Mouse (Mus musculus) splenic B cell, adult 2 months (primary cell): Measurements from ENCODE around the gene C1d.
"Not testable (repeated sequence)": the region's sequence is repeated elsewhere in the genome, so short reads cannot be mapped to it uniquely, and the experiment has no call there.

Source experiments
- DNase-seq: peaks from one replicate; pipeline ENCODE4 v3.0.0-alpha.2; 2011; ENCODE audit warnings: low read depth, low spot score
- H3K27me3 ChIP-seq: 2 replicates; pipeline ENCODE4 v1.6.1; 2012; ENCODE audit warnings: mild to moderate bottlenecking, low read length, moderate library complexity, mixed read lengths; ENCODE audit not compliant: control insufficient read depth, poor library complexity, insufficient read depth, severe bottlenecking
- H3K36me3 ChIP-seq: 2 replicates; pipeline ENCODE4 v1.6.1; 2012; ENCODE audit warnings: mild to moderate bottlenecking, low read length, moderate library complexity, mixed read lengths; ENCODE audit not compliant: control insufficient read depth, poor library complexity, insufficient read depth, severe bottlenecking

Gene C1d

GRCm38 (mm10) chr11:17257443-17257842 lies at the start of gene C1d:
TSS of gene C1d (plus strand) at chr11:17257579.
- peak; percentile 97 for DNase-seq
- H3K27me3 ChIP-seq, result no peaks in the 10 kb centered on the region
- no peaks in the 10 kb centered on the region for H3K36me3 ChIP-seq

- H3K27me3 ChIP-seq, result no peaks in the 10 kb centered on the region
- no peaks in the 10 kb centered on the region; the same call in 1 of the 2 replicates for H3K36me3 ChIP-seq
- peak; percentile 97 for DNase-seq
Measured at GRCm38 (mm10) chr11:17211258-17212140, 45.9 kb upstream of the C1d start, which contains the start of gene Pno1. TSS of gene Pno1 (minus strand) at chr11:17211568.

- Histone ChIP-seq H3K27me3 (no peaks in the 10 kb centered on the region), H3K36me3 (no peaks in the 10 kb centered on the region; the same call in 1 of the 2 replicates)
- no peak for DNase-seq
Measured at GRCm38 (mm10) chr11:17212141-17212495, 45.3 kb upstream of the C1d start.

- Histone ChIP-seq H3K36me3 (no peaks in the 10 kb centered on the region; the same call in 1 of the 2 replicates), H3K27me3 (no peaks in the 10 kb centered on the region)
- DNase-seq, result no peak
Measured at GRCm38 (mm10) chr11:17212903-17213509, 44.4 kb upstream of the C1d start.

- no peaks in the 10 kb centered on the region; the same call in 1 of the 2 replicates for H3K36me3 ChIP-seq
- H3K27me3 ChIP-seq, result no peaks in the 10 kb centered on the region
Measured at GRCm38 (mm10) chr11:17215475-17215874, 41.9 kb upstream of the C1d start.

GRCm38 (mm10) chr11:17221126-17221525 lies 36.3 kb upstream of the C1d start:
- H3K27me3 ChIP-seq, result no peaks in the 10 kb centered on the region
- DNase-seq, result no peak
- H3K36me3 ChIP-seq, result peaks cover 8% of the 10 kb centered on the region; the same call in 1 of the 2 replicates

More at GRCm38 (mm10) chr11:17215475-17215874, 41.9 kb upstream of the C1d start:
- DNase-seq, result no peak

- Histone ChIP-seq H3K36me3 (peaks cover 4% of the 10 kb centered on the region; the same call in 1 of the 2 replicates), H3K27me3 (no peaks in the 10 kb centered on the region)
- DNase-seq, result no peak
Measured at GRCm38 (mm10) chr11:17232792-17233191, 24.6 kb upstream of the C1d start.

- H3K36me3 ChIP-seq, result no peaks in the 10 kb centered on the region
- H3K27me3 ChIP-seq, result no peaks in the 10 kb centered on the region
- no peak for DNase-seq
Measured at GRCm38 (mm10) chr11:17236449-17237037, 20.8 kb upstream of the C1d start.

GRCm38 (mm10) chr11:17238598-17238997 lies 18.8 kb upstream of the C1d start:
- H3K27me3 ChIP-seq, H3K36me3 ChIP-seq, DNase-seq: not testable (repeated sequence)

GRCm38 (mm10) chr11:17248715-17249114 lies 8.7 kb upstream of the C1d start:
- H3K27me3 ChIP-seq, result no peaks in the 10 kb centered on the region; the same call in 1 of the 2 replicates
- H3K36me3 ChIP-seq, result 0 out of 2 replicates have a peak, but pooled peaks cover 2% of the 10 kb centered on the region
- DNase-seq, result no peak

GRCm38 (mm10) chr11:17256813-17257365 lies 490 bp upstream of the C1d start:
- H3K27me3 ChIP-seq, result no peaks in the 10 kb centered on the region
- no peak for DNase-seq
- no peaks in the 10 kb centered on the region for H3K36me3 ChIP-seq

- Histone ChIP-seq H3K27me3 (no peaks in the 10 kb centered on the region), H3K36me3 (no peaks in the 10 kb centered on the region)
- DNase-seq, result peak; percentile 68
Measured at GRCm38 (mm10) chr11:17257861-17258260, 482 bp downstream of the C1d start.

GRCm38 (mm10) chr11:17267176-17267575 lies 9.8 kb downstream of the C1d start:
- DNase-seq, result no peak
- Histone ChIP-seq H3K36me3 (no peaks in the 10 kb centered on the region), H3K27me3 (no peaks in the 10 kb centered on the region)

- no peaks in the 10 kb centered on the region for H3K27me3 ChIP-seq
- no peak for DNase-seq
Measured at GRCm38 (mm10) chr11:17268801-17269200, 11.4 kb downstream of the C1d start.

More at GRCm38 (mm10) chr11:17268801-17269200, 11.4 kb downstream of the C1d start:
- no peaks in the 10 kb centered on the region for H3K36me3 ChIP-seq
